ENCODE assay signal across 26 mouse cellular contexts in the genomic region with DNA sequence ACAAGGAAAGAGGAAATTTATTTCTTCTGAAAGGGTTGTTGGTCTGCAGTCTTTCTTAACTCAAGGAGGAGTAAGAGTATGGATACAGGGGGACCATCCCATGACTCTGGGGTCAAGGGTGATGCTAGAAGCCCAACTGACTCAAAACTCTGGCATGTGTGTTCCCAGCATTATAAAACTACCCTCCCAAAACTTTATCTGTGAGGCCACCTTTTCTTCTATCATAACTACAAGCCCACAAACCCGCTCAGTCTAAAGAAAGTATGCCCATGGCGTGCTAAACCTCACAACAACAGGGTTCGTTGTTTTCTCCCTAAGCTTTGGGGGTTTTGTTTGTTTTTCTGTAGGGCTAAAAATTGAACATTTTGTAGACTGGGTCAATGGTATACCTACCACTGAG. TPM values are rescaled to one million over a fixed set of nuclear protein-coding genes. Genes with fewer than 3 reads are reported as not detected.
DNase-seq lines count a peak whose midpoint lies in the region; ATAC-seq and TF ChIP-seq lines count a peak whose summit lies in the region.
"Had no signal": no experiment of that assay in that cellular context is flagged by ENCODE, and none has a peak within 500 bp of the region (broad histone marks: within the 10 kb centered on the region; RNA-seq: fewer than 3 reads in every experiment).

No protein-coding gene starts in this region.

- peak; percentile 84 for ATAC-seq in liver, embryonic 15.5 days (ENCODE audit: insufficient read depth)
- ATAC-seq: forebrain, embryonic 14.5 days; hindbrain, embryonic 16.5 days had no signal

- peak overlapping the region; percentile 65 for H3K27ac ChIP-seq in liver, embryonic 15.5 days (replicated peaks)
- no peak overlapping the region for H3K27ac ChIP-seq in layer of hippocampus, adult 2 months
- H3K27ac ChIP-seq: heart, embryonic 10.5 days; heart, embryonic 15.5 days; kidney, embryonic 15.5 days; limb, embryonic 10.5 days; limb, embryonic 15.5 days had no signal

- H3K36me3 ChIP-seq in liver, embryonic 15.5 days (replicated peaks) = peaks cover 51% of the 10 kb centered on the region
- H3K36me3 ChIP-seq: heart, embryonic 15.5 days; kidney, embryonic 15.5 days; limb, embryonic 10.5 days had no signal

- peak; percentile 71 for DNase-seq in c-Kit-positive CD71-positive TER-119-positive erythroid progenitor cells, embryonic 14.5 days (ENCODE audit: low spot score)
- peak; percentile 46 for DNase-seq in liver
- DNase-seq in ovary, postnatal 10 days (ENCODE audit: low spot score) = no peak
- no peak for DNase-seq in layer of hippocampus, adult 11-12 months (ENCODE audit: low spot score)
- DNase-seq in lung, adult 18-20 months = no peak
- no peak for DNase-seq in layer of hippocampus, adult 2 months (ENCODE audit: low spot score in 2 of 2)
- DNase-seq: adrenal gland, postnatal 10 days; cerebellum, adult 18-20 months; cerebellum, postnatal 10 days; gastrocnemius, postnatal 25 days; heart, adult 11 months; kidney, adult 18-20 months; kidney, postnatal 25 days; layer of hippocampus, adult 9-11 months; lung, postnatal 4 days; midbrain, embryonic 14.5 days; right cerebral cortex, postnatal 25 days; thymus, postnatal 25 days had no signal

- H3K27me3 ChIP-seq in liver, embryonic 15.5 days = no peaks in the 10 kb centered on the region
- H3K27me3 ChIP-seq: heart, embryonic 15.5 days; kidney, embryonic 15.5 days; limb, embryonic 15.5 days had no signal

- H3K4me1 ChIP-seq in liver, embryonic 15.5 days (replicated peaks) = peaks cover 53% of the 10 kb centered on the region
- H3K4me1 ChIP-seq: kidney, embryonic 15.5 days; limb, embryonic 10.5 days; limb, embryonic 15.5 days had no signal

- peak overlapping the region; percentile 49 for H3K4me2 ChIP-seq in liver, embryonic 15.5 days
- H3K4me2 ChIP-seq: heart, embryonic 15.5 days; kidney, embryonic 15.5 days; limb, embryonic 15.5 days had no signal

- TF ChIP-seq CTCF in layer of hippocampus, adult 2 months (conservative IDR thresholded peaks at IDR 0.05) = no peak

- no peaks in the 10 kb centered on the region for H3K9me3 ChIP-seq in liver, embryonic 15.5 days (replicated peaks)
- H3K9me3 ChIP-seq: heart, embryonic 10.5 days; heart, embryonic 15.5 days; kidney, embryonic 15.5 days; limb, embryonic 10.5 days; limb, embryonic 15.5 days had no signal

- no peak overlapping the region for H3K9ac ChIP-seq in liver, embryonic 15.5 days
- H3K9ac ChIP-seq: heart, embryonic 15.5 days; kidney, embryonic 15.5 days; limb, embryonic 15.5 days had no signal

- 22% methylated on average over 3 of the region's 3 CpGs for WGBS in liver, embryonic 15.5 days (ENCODE audit: insufficient replicate concordance)

- peak overlapping the region; percentile 1; the same call in 1 of the 2 replicates for H3K4me3 ChIP-seq in liver, embryonic 15.5 days (replicated peaks)
- H3K4me3 ChIP-seq in layer of hippocampus, adult 2 months = no peak overlapping the region
- H3K4me3 ChIP-seq: heart, embryonic 10.5 days; heart, embryonic 15.5 days; kidney, embryonic 15.5 days; limb, embryonic 10.5 days; limb, embryonic 15.5 days had no signal

RNA-seq across cellular contexts. Expression of gene Dennd4a, which starts 23.3 kb away (rescaled TPM):
- 34.2 and 41.6 TPM in 2 replicates for polyA plus RNA-seq in liver, embryonic 15.5 days (2015; fragmentation: Nextera tagmentation; extraction: Ambion mirVana)
- 10 to 100 TPM; 39.9 to 41.5 TPM for total RNA-seq in layer of hippocampus, adult 2 months (2021)

Comparison
In these comparisons a context has a peak if more than half of its experiments do, and no peak if none do; other contexts are left out.
1. DNase-seq: peak in c-Kit-positive CD71-positive TER-119-positive erythroid progenitor cells, embryonic 14.5 days (single experiment) and liver (single experiment); none in ovary, postnatal 10 days (single experiment), layer of hippocampus, adult 11-12 months (single experiment), lung, adult 18-20 months (0 of 2) and layer of hippocampus, adult 2 months (0 of 2).